Mouse (Mus musculus) liver, embryonic 12.5 days (tissue): ENCODE measurements around the gene Rnft1. TPM values are rescaled to one million over a fixed set of nuclear protein-coding genes. Genes with fewer than 3 reads are reported as not detected.
A peak's percentile ranks its signal among the peaks of the same experiment; 100 is the strongest.
"Not testable (repeated sequence)": the region's sequence is repeated elsewhere in the genome, so short reads cannot be mapped to it uniquely, and the experiment has no call there.

Source experiments
- ATAC-seq: fragments of 200-750 bp; cut with Nextera tagmentation; 2 replicates; pipeline ENCODE4 v1.8.0; 2017; ENCODE audit warnings: moderate number of reproducible peaks, mild to moderate bottlenecking, moderate library complexity
- H3K27ac ChIP-seq: fragments of 300-500 bp; sonication (generic); 2 replicates; pipeline ENCODE4 v1.5.1; 2016; ENCODE audit warnings: mild to moderate bottlenecking
- H3K27me3 ChIP-seq: fragments of 300-500 bp; sonication (generic); replicated peaks from 2 replicates; pipeline ENCODE4 v1.6.1; 2016; ENCODE audit warnings: mild to moderate bottlenecking, moderate library complexity
- H3K36me3 ChIP-seq: fragments of 300-500 bp; sonication (generic); 2 replicates; pipeline ENCODE4 v1.6.1; 2016; ENCODE audit warnings: mild to moderate bottlenecking, moderate library complexity
- H3K4me1 ChIP-seq: fragments of 300-500 bp; sonication (generic); 2 replicates; pipeline ENCODE4 v1.6.1; 2016
- H3K4me2 ChIP-seq: fragments of 300-500 bp; sonication (generic); 2 replicates; pipeline ENCODE4 v1.6.1; 2016; ENCODE audit warnings: mild to moderate bottlenecking, moderate library complexity
- H3K4me3 ChIP-seq: fragments of 300-500 bp; sonication (generic); 2 replicates; pipeline ENCODE4 v1.5.1; 2016; ENCODE audit warnings: mild to moderate bottlenecking, moderate library complexity
- H3K9ac ChIP-seq: fragments of 300-500 bp; sonication (generic); 2 replicates; pipeline ENCODE4 v1.6.1; 2016; ENCODE audit warnings: mild to moderate bottlenecking, moderate library complexity
- H3K9me3 ChIP-seq: fragments of 300-500 bp; sonication (generic); replicated peaks from 2 replicates; pipeline ENCODE4 v1.6.1; 2016; ENCODE audit warnings: mild to moderate bottlenecking, moderate library complexity
- WGBS: fragments of 180-500 bp; shearing (Covaris S2); methylation state at CpG from one replicate; pipeline ENCODE4 v1.1.7; 2016; ENCODE audit not compliant: insufficient replicate concordance; 5-methylcytosine and 5-hydroxymethylcytosine counted together
- polyA plus RNA-seq: library from polyadenylated mRNA; unstranded; fragments of >200 nt; fragmentation: Nextera tagmentation; extraction: Ambion mirVana; gene quantifications from 2 replicates; pipeline ENCODE4 v1.2.1, GENCODE M21; 2016

Rnft1 gene
- polyA plus RNA-seq, 1 experiment from 2014 or later = 18.9 TPM

DNA sequence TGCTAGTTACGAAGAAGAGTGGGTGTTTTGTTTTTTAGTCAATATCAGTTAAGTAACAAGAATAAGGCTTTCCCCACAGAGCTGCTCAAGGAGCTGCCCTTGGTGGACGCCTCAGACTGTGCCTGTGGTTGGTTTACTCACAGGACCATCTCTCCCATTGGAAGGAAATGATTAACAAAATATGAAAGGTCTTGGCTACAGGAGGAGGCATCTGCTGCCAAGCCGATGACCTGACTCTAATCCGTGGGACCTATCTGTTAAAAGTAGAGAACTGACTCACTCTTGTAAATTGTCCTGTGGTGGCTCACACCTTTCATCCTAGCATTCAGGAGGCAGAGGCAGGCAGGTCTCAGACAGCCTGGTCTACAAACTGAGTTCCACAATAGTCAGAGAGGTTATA is 43.1 kb downstream of the Rnft1 start:
- no peak for ATAC-seq
- Histone ChIP-seq H3K9ac (no peak overlapping the region), H3K9me3 (no peaks in the 10 kb centered on the region), H3K4me1 (no peaks in the 10 kb centered on the region), H3K27ac (no peak overlapping the region), H3K4me3 (no peak overlapping the region), H3K4me2 (no peak overlapping the region), H3K27me3 (no peaks in the 10 kb centered on the region), H3K36me3 (peaks cover 87% of the 10 kb centered on the region)
- 88% methylated on average over 4 of the region's 4 CpGs for WGBS

DNA sequence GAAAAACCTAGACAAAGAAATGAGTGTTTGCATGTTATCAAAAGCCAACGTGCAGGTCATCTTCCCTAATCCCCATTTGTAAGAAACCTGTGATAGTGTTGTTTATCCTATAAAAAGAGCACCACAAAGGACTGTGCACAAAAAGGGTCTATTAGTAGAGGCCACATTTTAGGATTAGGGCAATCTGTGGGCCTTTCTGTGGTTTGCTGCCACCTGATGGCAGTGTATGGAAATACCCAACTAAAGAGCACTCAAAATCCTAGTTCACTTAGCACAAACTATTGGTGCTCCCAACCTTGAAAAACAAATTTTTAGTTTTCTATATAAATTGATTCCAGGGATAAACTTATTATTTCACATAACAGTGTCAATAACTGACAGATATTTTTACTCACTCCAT is 48.4 kb downstream of the Rnft1 start:
- 75% methylated on average over 1 of the region's 1 CpGs for WGBS
- no peak overlapping the region for H3K4me2 ChIP-seq
- no peak for ATAC-seq
- peaks cover 2% of the 10 kb centered on the region; the same call in 1 of the 2 replicates for H3K4me1 ChIP-seq
- H3K9ac ChIP-seq = no peak overlapping the region
- H3K36me3 ChIP-seq = peaks cover 63% of the 10 kb centered on the region
- no peaks in the 10 kb centered on the region for H3K9me3 ChIP-seq
- no peak overlapping the region for H3K27ac ChIP-seq
- H3K27me3 ChIP-seq = no peaks in the 10 kb centered on the region
- H3K4me3 ChIP-seq = no peak overlapping the region

DNA sequence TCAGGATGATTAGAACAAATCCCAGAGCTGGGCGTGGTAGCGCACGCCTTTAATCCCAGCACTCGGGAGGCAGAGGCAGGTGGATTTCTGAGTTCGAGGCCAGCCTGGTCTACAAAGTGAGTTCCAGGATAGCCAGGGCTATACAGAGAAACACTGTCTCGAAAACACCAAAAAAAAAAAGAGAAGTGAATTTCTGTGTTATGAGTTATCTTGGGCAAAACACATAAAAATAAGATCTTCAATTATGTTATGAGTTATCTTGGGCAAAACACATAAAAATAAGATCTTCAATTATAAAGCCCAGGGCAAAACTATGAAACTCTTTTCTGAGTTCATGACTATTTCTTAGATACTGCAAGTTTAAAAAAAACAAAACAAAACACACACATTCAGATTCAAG is 48.8 kb downstream of the Rnft1 start:
- H3K36me3 ChIP-seq = peaks cover 62% of the 10 kb centered on the region
- H3K4me3 ChIP-seq, H3K9me3 ChIP-seq, H3K9ac ChIP-seq, H3K4me1 ChIP-seq, H3K27me3 ChIP-seq, ATAC-seq, H3K27ac ChIP-seq, H3K4me2 ChIP-seq: not testable (repeated sequence)
- WGBS = 79% methylated on average over 6 of the region's 6 CpGs

DNA sequence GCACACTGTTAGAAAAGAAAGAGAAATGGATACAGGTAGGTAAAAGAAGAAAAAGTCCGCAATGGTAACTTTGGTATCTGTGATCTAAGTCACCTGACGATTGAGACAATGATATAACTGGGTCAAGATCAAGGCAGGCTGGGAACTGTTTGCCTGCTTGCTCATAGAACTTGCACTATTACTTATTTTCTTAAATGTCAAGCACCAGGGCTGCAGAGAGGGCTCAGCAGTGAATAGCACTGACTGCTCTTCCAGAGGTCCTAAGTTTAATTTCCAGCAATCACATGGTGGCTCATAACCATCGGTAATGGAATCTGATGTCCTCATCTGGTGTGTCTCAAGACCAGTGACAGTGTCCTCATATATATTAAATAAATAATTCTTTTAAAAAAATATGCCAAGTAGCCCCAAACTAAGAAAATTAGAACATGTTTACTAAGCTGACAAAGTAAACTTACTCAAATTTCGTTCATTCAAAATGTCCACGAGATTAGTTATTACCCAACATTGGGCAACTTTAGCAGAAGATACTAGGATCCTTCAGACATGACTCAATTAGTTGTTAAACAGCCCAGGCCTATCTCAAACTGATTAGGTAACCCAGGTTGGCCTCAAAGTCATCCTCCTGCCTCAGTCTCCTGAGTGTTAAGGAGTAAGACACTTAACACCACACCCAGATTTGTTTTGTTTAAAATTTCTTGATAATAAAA is 49.9 kb downstream of the Rnft1 start:
- Histone ChIP-seq H3K4me1 (peaks cover 2% of the 10 kb centered on the region; the same call in 1 of the 2 replicates), H3K36me3 (peaks cover 55% of the 10 kb centered on the region), H3K27me3 (no peaks in the 10 kb centered on the region), H3K27ac (no peak overlapping the region), H3K9ac (no peak overlapping the region), H3K4me3 (no peak overlapping the region), H3K9me3 (no peaks in the 10 kb centered on the region), H3K4me2 (no peak overlapping the region)
- 87% methylated on average over 5 of the region's 5 CpGs for WGBS
- ATAC-seq = no peak

DNA sequence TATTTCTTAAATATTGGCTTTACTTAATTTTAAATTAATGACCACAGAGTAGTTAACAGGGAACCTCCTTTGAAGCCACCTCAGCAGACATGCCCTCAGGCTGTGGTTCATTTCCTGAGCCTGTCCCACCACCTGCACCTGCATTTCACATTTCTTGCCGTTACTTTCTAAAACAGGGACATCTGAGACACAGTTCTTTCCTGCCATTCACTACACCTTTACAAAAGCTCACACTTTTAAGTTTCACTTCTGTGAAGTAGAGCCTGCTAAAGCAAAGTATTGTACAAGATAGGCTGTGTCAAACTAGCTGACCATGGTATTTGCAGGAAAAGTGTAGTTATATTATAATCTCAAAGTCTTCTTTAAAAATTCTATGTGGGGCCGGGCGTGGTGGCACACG is 54.3 kb downstream of the Rnft1 start:
- WGBS = 82% methylated on average over 4 of the region's 4 CpGs
- peaks cover 27% of the 10 kb centered on the region for H3K4me1 ChIP-seq
- H3K4me2 ChIP-seq = no peak overlapping the region
- no peaks in the 10 kb centered on the region for H3K9me3 ChIP-seq
- H3K4me3 ChIP-seq = no peak overlapping the region
- H3K27ac ChIP-seq = no peak overlapping the region
- H3K27me3 ChIP-seq = no peaks in the 10 kb centered on the region
- no peak overlapping the region for H3K9ac ChIP-seq
- ATAC-seq = no peak
- H3K36me3 ChIP-seq = peaks cover 30% of the 10 kb centered on the region

DNA sequence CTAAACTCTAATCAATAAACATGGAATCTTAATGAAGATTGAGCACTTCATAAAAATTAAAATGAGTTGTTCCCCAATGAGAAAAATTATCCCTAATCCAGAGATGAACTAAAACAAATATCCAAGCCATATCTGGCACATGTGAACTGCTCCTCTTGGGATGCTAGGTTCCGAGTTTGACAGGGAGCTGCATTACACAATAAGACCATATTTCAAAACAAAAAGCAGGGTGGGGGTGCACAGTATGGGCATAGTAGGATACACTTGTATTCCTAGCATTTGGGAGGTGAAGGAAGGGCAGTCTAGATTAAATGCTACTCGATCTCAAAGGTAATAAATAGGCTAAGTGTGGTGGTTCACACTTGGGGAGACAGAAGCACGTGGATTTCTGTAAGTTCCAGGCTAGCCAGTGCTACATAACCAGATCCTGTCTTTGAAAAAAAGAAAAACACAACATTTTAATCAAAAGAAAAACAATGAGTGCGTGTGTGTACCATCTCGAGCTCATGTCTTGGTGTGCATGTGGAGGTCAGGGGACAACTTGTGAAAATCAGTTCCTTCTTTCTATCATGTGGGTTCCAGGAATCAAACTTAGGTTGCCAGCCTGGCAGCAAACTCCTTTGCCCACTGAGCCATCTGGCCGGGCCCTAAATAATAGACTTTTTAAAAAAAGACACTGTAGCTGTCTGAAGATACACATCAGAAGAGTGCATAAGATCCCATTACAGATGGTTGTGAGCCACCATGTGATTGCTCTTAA is 55.4 kb downstream of the Rnft1 start:
- no peak for ATAC-seq
- Histone ChIP-seq H3K4me3 (no peak overlapping the region), H3K9me3 (no peaks in the 10 kb centered on the region), H3K27ac (no peak overlapping the region), H3K36me3 (peaks cover 20% of the 10 kb centered on the region), H3K4me2 (no peak overlapping the region), H3K9ac (no peak overlapping the region), H3K27me3 (no peaks in the 10 kb centered on the region), H3K4me1 (peaks cover 27% of the 10 kb centered on the region)
- 77% methylated on average over 6 of the region's 6 CpGs for WGBS

DNA sequence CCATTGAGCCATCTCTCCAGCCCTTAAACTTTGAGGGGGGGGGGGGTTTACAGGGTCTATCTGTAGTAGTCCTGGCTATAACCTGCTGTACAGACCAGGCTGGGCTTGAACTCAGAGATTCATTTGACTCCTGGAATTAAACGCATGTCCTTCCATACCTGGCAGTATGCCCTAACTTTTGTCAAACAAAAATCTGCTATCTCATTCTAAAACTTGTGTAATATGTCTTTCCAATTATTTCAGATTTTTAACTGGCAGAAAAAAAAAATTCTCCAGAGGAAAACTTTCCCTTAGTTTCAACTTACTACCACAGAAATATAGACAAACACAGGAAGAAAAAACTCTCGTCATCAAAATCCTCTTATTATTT is 56.0 kb downstream of the Rnft1 start:
- Histone ChIP-seq H3K4me2 (no peak overlapping the region), H3K27me3 (no peaks in the 10 kb centered on the region), H3K9ac (no peak overlapping the region), H3K36me3 (peaks cover 18% of the 10 kb centered on the region), H3K27ac (no peak overlapping the region), H3K9me3 (no peaks in the 10 kb centered on the region), H3K4me1 (peaks cover 29% of the 10 kb centered on the region), H3K4me3 (no peak overlapping the region)
- 84% methylated on average over 2 of the region's 2 CpGs for WGBS
- no peak for ATAC-seq

DNA sequence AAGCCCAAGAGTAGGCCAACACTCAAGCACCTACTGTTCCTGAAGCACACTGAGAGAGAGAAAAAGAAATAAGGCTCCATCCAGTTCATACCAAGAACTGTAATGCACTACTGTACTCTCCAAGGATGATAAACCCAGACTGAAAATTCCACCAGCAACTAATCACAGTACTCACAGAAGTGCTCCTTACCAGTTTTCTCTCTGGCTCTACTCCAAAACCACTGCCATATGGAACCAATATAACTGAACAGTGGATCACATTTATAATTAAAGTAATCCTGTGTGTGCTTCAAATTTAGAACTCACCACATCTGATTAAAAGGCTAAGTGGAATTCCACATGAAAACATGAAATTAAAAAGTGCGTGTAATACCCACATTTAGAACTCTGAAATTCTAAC is 58.4 kb downstream of the Rnft1 start:
- Histone ChIP-seq H3K4me2 (peak overlapping the region; percentile 87), H3K9ac (peak overlapping the region; percentile 98), H3K27ac (no peak overlapping the region), H3K36me3 (peaks cover 16% of the 10 kb centered on the region), H3K9me3 (no peaks in the 10 kb centered on the region), H3K4me1 (peaks cover 41% of the 10 kb centered on the region), H3K27me3 (no peaks in the 10 kb centered on the region), H3K4me3 (no peak overlapping the region; the same call in 1 of the 2 replicates)
- 89% methylated on average over 1 of the region's 1 CpGs for WGBS
- ATAC-seq = no peak

DNA sequence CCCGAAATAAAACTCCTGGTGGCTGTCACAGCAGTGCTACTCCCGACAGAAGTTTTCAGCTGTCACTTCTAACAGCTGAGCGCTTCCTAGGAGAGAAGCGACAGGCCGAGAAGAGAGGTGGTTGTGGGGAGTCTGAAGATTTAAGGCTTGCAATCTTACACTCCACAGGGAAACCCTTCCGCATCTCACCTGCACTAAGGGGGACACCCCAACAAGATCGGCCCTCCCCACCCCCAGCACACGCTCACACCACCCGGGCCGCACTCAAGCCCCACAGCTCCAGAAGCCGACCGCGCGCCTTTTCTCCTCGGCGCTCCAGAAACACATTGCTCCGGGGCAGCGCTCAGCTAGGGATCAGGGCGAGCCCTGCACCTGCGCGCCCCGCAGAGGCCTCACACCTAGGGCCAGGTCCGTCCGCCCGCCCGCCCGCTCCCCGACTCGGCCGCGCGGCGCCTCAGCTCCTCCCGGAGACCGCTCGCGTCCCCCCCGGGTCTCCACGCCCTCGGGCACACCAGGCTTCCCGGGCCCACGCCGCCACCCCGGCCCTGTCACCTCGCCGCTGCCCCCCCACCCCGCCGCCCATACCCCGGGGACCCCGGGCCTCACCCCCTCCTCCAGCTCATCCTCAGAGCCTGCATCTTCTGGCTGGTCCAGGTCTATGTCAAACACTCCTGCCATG is 59.6 kb downstream of the Rnft1 start:
- under 1% methylated on average over 48 of the region's 50 CpGs for WGBS
- Histone ChIP-seq H3K4me2 (peak overlapping the region; percentile 87), H3K4me3 (peak overlapping the region; percentile 94), H3K4me1 (peaks cover 41% of the 10 kb centered on the region), H3K27me3 (no peaks in the 10 kb centered on the region), H3K36me3 (peaks cover 14% of the 10 kb centered on the region), H3K9ac (peak overlapping the region; percentile 98), H3K27ac (peak overlapping the region; percentile 88), H3K9me3 (no peaks in the 10 kb centered on the region)
- ATAC-seq = peak; percentile 66

DNA sequence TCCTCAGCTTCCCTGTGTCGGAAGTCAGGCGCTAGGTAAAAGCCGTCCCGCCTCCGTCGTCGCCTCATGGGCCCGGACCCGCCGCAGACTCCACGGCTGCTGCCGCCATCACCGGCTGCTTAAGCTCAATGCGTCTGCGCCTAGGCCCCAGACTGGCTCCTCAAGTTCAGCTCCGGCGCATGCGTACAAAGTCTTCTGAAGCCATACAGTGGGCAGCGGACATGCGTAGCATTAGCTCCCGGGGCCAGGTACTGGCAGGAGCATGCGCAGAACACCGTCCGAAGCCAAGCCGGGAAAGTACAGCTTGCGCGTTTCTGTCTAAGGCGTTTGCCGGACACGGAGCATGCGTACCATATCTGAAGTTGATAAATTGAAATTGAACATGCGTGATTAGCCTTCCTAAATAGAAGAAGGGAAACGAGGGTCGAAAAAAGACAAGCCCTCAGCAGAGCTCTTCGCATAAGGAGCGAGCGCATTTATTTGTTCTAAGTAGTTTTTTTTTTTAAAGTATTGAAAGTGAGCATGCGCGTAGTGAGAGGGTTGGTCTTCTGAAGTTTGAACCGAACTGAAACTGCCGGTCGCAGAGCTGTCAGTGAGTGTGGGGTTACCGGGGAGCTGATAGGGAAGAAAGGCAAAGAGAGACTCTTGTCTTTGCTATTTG is 60.3 kb downstream of the Rnft1 start, which contains the start of the genes Rps6kb1 and Tubd1:
Gene Rps6kb1, minus strand, starts transcription at position 167 of the 661 bp plus-strand sequence.
Gene Tubd1, plus strand, starts transcription at position 353 of the 661 bp plus-strand sequence.
- no peaks in the 10 kb centered on the region for H3K9me3 ChIP-seq
- ATAC-seq = peak; percentile 97
- no peaks in the 10 kb centered on the region for H3K27me3 ChIP-seq
- peak within 1 kb of the TSS; percentile 98 for H3K9ac ChIP-seq
- peaks cover 21% of the 10 kb centered on the region for H3K36me3 ChIP-seq
- H3K27ac ChIP-seq = peak within 1 kb of the TSS; percentile 88
- peak within 1 kb of the TSS; percentile 87 for H3K4me2 ChIP-seq
- H3K4me3 ChIP-seq = peak within 1 kb of the TSS; percentile 94
- under 1% methylated on average over 43 of the region's 43 CpGs for WGBS
- H3K4me1 ChIP-seq = peaks cover 41% of the 10 kb centered on the region

DNA sequence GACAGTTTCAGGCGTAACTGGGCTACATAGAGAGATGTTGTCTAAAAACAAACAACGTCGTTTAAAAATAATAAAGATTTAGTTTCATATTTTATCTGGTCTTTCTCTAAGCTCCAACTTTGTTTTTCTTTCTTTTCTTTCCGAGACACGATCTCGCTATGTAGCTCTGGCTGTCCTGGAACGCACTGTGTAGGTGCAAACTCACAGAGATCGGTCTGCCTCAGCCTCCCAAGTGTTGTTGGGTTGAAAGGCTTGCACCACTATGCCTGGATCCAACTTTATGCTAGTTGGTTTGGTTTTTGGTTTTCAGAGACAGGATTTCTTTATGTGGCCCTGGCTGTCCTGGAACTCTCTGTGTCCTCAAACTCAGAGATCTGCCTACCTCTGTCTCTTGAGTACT is 61.1 kb downstream of the Rnft1 start:
- no peaks in the 10 kb centered on the region for H3K27me3 ChIP-seq
- H3K4me2 ChIP-seq = peak overlapping the region; percentile 73
- WGBS = 62% methylated on average over 8 of the region's 8 CpGs
- peaks cover 29% of the 10 kb centered on the region for H3K36me3 ChIP-seq
- peak overlapping the region; percentile 94 for H3K4me3 ChIP-seq
- H3K9me3 ChIP-seq = no peaks in the 10 kb centered on the region
- no peak for ATAC-seq
- peak overlapping the region; percentile 88 for H3K27ac ChIP-seq
- peaks cover 41% of the 10 kb centered on the region for H3K4me1 ChIP-seq
- peak overlapping the region; percentile 98 for H3K9ac ChIP-seq
